Mouse (Mus musculus) left cerebral cortex, postnatal 25 days (tissue): ENCODE measurements around the gene Olfr1318. TPM values are rescaled to one million over a fixed set of nuclear protein-coding genes. Genes with fewer than 3 reads are reported as not detected.

Source experiments
- DNase-seq, 2 experiments: peaks; one replicate each; pipeline ENCODE4 v3.0.0; 2022; ENCODE audit warnings: low spot score in 2 of 2, mixed read lengths in 1 of 2
- intact Hi-C: fragments of 180-260 bp; cut with DNase I; formaldehyde crosslinking; loops from one replicate; pipeline ENCODE4 v1.15.1; 2025
- total RNA-seq, 2 experiments: library from RNA; stranded (reverse); gene quantifications; 2 replicates each; pipeline ENCODE4 v1.2.3; 2021

Gene Olfr1318
- not detected for total RNA-seq

DNA sequence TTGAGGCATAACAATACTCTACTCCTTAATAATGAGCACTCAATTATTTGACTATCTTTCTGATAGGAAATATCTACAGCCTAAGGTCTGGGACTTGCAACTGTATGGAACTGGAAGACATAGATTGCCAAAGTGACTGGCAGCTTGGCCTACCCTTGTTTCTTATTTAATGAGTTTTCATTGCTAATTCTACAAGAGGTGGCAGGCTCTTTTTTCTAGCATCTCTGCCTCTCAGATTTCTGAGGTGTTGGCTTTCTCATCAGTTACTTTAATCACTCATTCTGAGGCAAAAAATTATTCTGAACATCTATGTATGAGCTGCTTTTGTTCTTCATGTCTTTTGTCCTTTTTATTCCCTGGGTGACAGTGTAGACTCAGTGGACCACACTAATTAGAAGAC, at the start of gene Olfr1318:
Gene Olfr1318, plus strand, starts transcription at position 301 of the 400 bp plus-strand sequence.
- intact Hi-C loops: no loop called here

DNA sequence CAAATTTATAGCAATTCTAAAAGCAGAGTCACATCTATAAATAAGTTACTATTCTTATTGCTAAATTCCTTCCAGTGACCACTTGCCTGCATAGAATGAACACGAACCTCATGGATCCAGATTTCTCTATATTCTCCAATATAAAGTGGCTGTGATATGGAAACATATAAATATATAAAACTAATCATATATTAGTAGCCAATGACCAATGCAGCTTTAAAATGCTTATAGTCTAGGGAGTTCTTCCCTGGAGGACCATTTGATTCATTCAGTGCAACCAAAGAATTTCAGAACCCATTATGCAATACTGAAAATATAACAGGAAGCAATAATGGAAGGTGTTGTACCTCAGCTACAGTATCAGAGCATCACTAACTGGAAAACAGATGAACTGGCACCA, 38.7 kb upstream of the Olfr1318 start, which contains the start of gene Olfr1315-ps1:
Gene Olfr1315-ps1, minus strand, starts transcription at position 101 of the 400 bp plus-strand sequence.
- intact Hi-C loops: no loop called here
- DNase-seq: no peak

More for the DNA sequence above, at the start of gene Olfr1318:
- DNase-seq: no peak

GRCm38 (mm10) chr2:112134877-112135276, 19.1 kb upstream of the Olfr1318 start, which contains the start of gene Olfr1316:
TSS of gene Olfr1316 (minus strand) at chr2:112134977.
- intact Hi-C loops: no loop called here
- no peak for DNase-seq

DNA sequence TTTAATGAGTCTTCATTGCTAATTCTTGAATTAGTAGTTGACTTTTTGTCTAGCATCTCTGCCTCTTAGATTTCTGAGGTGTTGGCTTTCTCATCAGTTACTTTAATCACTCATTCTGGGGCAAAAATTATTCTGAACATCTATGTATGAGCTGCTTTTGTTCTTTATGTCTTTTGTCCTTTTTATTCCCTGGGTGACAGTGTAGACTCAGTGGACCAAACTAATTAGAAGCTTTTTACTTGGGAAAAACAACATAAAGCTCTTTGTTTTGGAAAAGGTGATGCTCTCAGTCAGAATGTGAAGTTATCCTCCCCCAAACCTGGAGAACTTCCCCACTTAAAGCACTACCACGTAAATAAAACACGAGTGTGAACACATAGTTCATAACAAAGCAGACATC, 14.0 kb upstream of the Olfr1318 start, which contains the start of gene Olfr1317:
Gene Olfr1317, plus strand, starts transcription at position 301 of the 400 bp plus-strand sequence.
- intact Hi-C loops: no loop called here
- no peak for DNase-seq

DNA sequence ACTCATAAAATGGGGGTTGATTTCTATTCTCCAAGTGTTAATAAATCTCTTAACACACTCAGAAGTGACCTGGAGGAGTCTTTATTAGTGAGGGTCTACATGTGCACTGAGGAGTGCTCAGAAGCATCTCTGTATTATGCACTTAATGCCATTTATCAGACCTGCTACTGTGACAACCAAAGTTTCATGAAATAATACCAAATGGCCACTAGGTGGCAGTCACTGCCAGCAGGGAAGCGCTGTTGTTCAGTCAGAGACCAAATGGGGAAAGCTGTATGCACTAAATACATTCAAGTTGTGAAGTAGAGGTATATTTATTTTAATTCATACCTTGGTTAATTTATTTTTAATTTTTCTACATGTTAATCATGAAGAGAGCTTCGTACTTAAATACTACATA, 42.9 kb downstream of the Olfr1318 start:
- DNase-seq: peak; percentile 62 to 77
- intact Hi-C loops: loop anchor here (2.0 to 5.0 kb wide), 2 partner anchors 20 to 285 kb away; partner anchors contain the start of gene Chrm5

DNA sequence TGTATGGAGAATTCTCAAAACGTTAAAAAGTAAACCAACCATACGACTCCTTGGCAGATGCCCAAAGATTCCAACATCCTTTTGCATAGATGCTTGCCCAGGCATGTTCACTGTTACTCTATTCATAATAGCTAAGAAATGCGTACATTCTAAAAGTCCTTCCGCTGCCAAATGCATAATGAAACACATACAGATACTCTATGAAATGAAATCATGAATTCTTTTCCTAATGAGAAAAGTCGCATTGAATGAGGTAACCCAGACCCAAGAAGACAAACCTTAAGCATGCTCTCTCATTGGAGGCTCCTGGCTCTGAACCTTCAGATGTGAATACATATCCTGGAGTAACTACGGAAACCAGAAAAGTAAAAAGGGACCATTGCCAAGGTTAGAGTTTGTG, 49.1 kb downstream of the Olfr1318 start:
- intact Hi-C loops: no loop called here
- no peak for DNase-seq

Other genes with a start within 250 kb of the Olfr1318 start
- gene Olfr1306, start 237.9 kb upstream of the Olfr1318 start, total RNA-seq: not detected
- gene Olfr1307, start 204.8 kb upstream of the Olfr1318 start, total RNA-seq: under 1 TPM; 0.02 to 0.05 TPM
- not detected for gene Olfr1308, start 189.3 kb upstream of the Olfr1318 start, total RNA-seq
- not detected for gene Olfr1309, start 163.9 kb upstream of the Olfr1318 start, total RNA-seq
- not detected for gene Olfr1310, start 141.5 kb upstream of the Olfr1318 start, total RNA-seq
- gene Olfr1311, start 129.8 kb upstream of the Olfr1318 start, total RNA-seq: not detected
- not detected for gene Olfr1312, start 104.0 kb upstream of the Olfr1318 start, total RNA-seq
- gene Olfr1313, start 76.4 kb upstream of the Olfr1318 start, total RNA-seq: not detected
- gene Olfr1314, start 57.4 kb upstream of the Olfr1318 start, total RNA-seq: not detected
- not detected for gene Olfr1315-ps1, start 38.8 kb upstream of the Olfr1318 start, total RNA-seq
- gene Olfr1316, start 19.2 kb upstream of the Olfr1318 start, total RNA-seq: not detected
- gene Olfr1317, start 13.9 kb upstream of the Olfr1318 start, total RNA-seq: not detected
- gene Lpcat4, start 85.3 kb downstream of the Olfr1318 start, total RNA-seq: 100 to 1,000 TPM; 135 to 158 TPM
- gene Nutm1, start 105.1 kb downstream of the Olfr1318 start, total RNA-seq: under 1 TPM in 1 of 2 experiments, not detected in 1; 0.09 TPM
- 10 to 100 TPM; 50.4 to 55.0 TPM for gene Nop10, start 107.7 kb downstream of the Olfr1318 start, total RNA-seq
- gene Slc12a6, start 111.6 kb downstream of the Olfr1318 start, total RNA-seq: 100 to 1,000 TPM; 119 to 130 TPM
- 1 to 10 TPM; 4.1 to 4.4 TPM for gene Gm21985, start 112.1 kb downstream of the Olfr1318 start, total RNA-seq
- gene Emc4, start 213.8 kb downstream of the Olfr1318 start, total RNA-seq: 100 to 1,000 TPM; 157 to 167 TPM
- gene Katnbl1, start 225.0 kb downstream of the Olfr1318 start, total RNA-seq: 10 to 100 TPM; 13.2 to 13.8 TPM